Mouse (Mus musculus): ENCODE measurements around the gene Plscr3.

DNA sequence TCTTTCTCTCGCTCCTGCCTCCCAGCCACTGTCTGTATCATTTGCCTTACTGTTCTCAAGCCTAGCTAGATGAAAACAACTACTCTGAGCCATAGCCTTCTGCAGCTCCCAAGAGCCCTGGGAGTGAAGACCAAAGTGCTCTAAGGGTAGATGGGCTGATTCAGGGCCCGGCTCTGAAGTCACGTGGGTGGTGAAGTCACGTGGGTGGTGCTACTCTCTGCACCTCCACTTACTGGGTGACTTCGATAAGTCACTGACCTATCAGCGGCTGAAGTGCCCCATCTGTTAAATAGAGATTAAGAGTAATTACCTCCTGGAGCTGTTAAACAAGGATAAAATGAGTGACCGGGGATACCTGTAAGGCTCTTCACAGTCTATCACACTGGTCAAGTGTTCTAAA lies 7.8 kb downstream of the Plscr3 start:
- TF ChIP-seq CTCF (IDR thresholded peaks at IDR 0.05; ENCODE audit: low read depth, low read length) (no peak), GATA1 (IDR thresholded peaks at IDR 0.05; ENCODE audit: borderline replicate concordance, low read length) (no peak)
